Mouse (Mus musculus) spleen, postnatal 14 days (tissue): ENCODE measurements around the gene Slc13a5.

Source experiments
- DNase-seq, 2 experiments: peaks; one replicate each; pipeline ENCODE4 v3.0.0; 2021 to 2022; ENCODE audit warnings: low spot score in 2 of 2

The Slc13a5 gene

DNA sequence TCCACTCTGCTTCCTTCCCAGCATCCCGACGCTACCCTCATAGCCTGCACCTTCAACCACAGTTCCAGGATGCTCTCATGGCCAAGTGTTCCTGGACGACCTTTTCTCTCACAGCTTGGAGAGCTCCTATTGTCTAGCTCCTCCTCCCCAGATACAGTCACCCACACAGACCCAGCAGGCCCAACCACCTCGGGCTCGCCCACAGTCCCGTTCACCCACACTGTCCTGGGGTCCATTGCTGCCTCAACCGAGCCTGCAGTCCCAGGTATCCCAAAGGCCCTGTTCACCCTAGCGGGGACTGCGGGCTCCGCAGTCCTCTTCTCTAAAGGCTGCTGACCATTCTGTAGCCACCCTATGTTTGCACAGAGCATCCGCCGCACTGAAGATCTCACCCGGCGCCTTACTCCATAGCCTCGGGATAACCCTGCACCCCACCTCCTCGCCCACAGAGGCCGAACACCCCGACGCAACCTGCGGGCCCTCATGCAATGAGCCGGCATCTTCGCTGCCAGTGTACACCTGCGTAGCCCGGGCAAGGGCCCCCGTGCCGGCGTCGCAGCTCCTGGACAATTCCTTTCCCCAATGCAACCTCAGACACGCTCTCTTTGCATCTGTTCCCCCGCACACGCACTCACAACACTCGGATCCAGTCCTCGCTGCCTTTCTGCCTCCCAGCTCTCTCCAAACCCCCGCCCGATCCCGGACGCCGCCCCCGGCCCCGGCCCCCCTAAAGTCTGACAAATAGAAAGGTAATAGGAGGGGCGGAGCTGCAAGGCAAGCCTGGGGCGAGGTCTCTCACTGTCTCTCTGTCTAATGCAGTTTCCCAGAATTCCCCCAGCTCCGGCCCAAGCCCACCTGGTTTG lies 60.5 kb downstream of the Slc13a5 start, which contains the start of gene Gm43951:
Gm43951 (minus strand) TSS at position 500 of the 863 bp plus-strand sequence.
- DNase-seq = no peak

DNA sequence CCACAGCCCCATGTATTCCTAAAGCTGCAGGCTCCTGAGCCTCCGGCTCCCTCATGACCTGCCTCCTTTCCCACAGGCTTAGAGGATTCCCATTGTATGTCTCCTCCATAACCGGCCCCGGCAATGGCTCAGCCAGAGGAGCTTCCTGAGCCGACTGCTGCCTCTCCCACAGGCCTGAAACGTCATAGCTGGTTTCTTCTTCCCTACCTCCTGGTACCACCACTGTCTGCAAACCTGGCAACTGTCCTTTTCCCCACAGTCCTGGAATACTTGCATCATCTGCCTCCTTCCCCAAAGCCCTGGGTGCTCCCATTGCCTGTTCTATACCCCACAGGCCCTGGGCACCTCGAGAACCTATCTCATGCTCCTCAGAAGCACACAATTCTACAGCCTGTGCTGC lies 61.8 kb downstream of the Slc13a5 start:
- DNase-seq = no peak

DNA sequence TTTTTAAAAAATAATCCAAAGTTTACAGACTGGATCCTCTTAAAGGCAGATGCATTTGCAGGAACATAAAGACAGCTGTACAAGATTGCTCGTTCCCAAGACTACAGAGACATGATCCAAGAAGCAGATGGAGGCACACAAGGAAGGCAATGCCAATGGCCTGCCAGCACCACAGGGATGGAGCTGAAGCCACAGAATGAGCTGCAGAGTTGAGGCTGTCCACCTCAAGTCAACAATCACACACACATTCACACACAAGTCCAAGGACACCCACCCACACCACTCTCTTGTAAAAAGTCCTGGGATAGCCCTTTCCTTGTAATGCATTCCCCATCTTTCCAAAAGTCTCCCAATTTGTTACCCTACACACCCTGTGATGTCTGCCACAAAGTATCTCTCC lies 63.6 kb downstream of the Slc13a5 start:
- no peak for DNase-seq

DNA sequence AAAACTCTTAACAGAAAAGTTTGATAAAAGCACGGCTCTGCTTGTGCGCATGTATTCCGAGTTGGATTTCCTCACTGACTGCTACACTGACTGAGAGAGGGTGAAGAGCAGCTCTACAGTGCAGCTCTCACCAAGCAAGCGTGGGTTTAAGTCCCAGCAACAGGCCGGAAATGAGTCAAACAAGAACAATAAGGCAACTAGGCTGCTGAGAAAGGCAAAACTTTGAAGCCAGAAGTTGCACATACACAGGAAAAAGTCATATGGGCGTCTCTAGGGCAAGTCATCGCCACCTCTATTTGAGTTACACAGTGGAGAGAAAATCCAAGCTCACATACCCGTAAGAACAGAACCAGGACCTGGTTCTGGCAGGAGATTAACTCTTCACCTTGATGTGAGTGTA lies 70.5 kb downstream of the Slc13a5 start:
- no peak for DNase-seq

DNA sequence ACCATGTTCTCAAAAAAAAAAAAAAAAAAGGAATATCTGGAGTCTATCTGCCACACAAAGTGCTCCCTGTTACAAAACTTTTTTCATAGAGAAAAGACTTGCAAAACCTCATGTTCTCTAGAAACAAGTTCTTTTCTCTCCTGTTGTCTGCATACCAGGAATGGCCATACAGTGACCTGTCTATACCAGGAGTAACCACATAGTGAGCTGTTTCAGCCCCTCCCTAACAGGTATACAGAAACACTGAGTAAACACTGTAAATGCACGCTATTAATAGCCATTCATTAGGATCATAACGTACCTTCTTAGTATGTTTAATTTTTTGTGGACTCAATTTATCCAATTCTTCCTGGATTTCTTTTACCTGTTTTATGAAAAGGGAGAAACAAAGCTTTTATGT lies 72.8 kb downstream of the Slc13a5 start:
- no peak for DNase-seq
